Mouse (Mus musculus): ENCODE data around the gene 2310050C09Rik.

The 2310050C09Rik gene

GRCm38 (mm10) chr3:92870116-92870515, at the start of gene 2310050C09Rik:
2310050C09Rik (minus strand) TSS chr3:92870216.
- ATAC-seq (ENCODE audit: insufficient number of reproducible peaks, low FRiP score, low TSS enrichment): no peak

GRCm38 (mm10) chr3:92907571-92907970, 37.6 kb upstream of the 2310050C09Rik start:
- no peak for ATAC-seq (ENCODE audit: insufficient number of reproducible peaks, low FRiP score, low TSS enrichment)

- no peak for ATAC-seq (ENCODE audit: insufficient number of reproducible peaks, low FRiP score, low TSS enrichment)
Measured at GRCm38 (mm10) chr3:92905182-92905581, 35.2 kb upstream of the 2310050C09Rik start.

- ATAC-seq (ENCODE audit: insufficient number of reproducible peaks, low FRiP score, low TSS enrichment): no peak
Measured at GRCm38 (mm10) chr3:92903640-92904039, 33.6 kb upstream of the 2310050C09Rik start.

- ATAC-seq (ENCODE audit: insufficient number of reproducible peaks, low FRiP score, low TSS enrichment): no peak
Measured at GRCm38 (mm10) chr3:92902992-92903391, 33.0 kb upstream of the 2310050C09Rik start.

- ATAC-seq (ENCODE audit: insufficient number of reproducible peaks, low FRiP score, low TSS enrichment): no peak
Measured at GRCm38 (mm10) chr3:92894489-92894888, 24.5 kb upstream of the 2310050C09Rik start.

- no peak for ATAC-seq (ENCODE audit: insufficient number of reproducible peaks, low FRiP score, low TSS enrichment)
Measured at GRCm38 (mm10) chr3:92894063-92894462, 24.0 kb upstream of the 2310050C09Rik start.

GRCm38 (mm10) chr3:92874180-92874579, 4.2 kb upstream of the 2310050C09Rik start:
- ATAC-seq (ENCODE audit: insufficient number of reproducible peaks, low FRiP score, low TSS enrichment): no peak

GRCm38 (mm10) chr3:92851186-92851585, 18.8 kb downstream of the 2310050C09Rik start, which contains the start of gene Lce1l:
Lce1l (minus strand) TSS chr3:92851286.
- ATAC-seq (ENCODE audit: insufficient number of reproducible peaks, low FRiP score, low TSS enrichment): no peak

GRCm38 (mm10) chr3:92827108-92827507, 42.9 kb downstream of the 2310050C09Rik start, which contains the start of gene Kprp:
Kprp (minus strand) TSS chr3:92827247.
- ATAC-seq (ENCODE audit: insufficient number of reproducible peaks, low FRiP score, low TSS enrichment): no peak; the same call in 1 of the 2 replicates

- no peak for ATAC-seq (ENCODE audit: insufficient number of reproducible peaks, low FRiP score, low TSS enrichment)
Measured at GRCm38 (mm10) chr3:92825808-92826207, 44.2 kb downstream of the 2310050C09Rik start.

Measured in cerebellum, adult (tissue).